Mouse (Mus musculus) heart, postnatal 0 days (tissue): ENCODE results near the gene Xkrx. TPM values are rescaled to one million over a fixed set of nuclear protein-coding genes. Genes with fewer than 3 reads are reported as not detected.

ENCODE experiments used
- ATAC-seq: fragments of 200-750 bp; cut with Nextera tagmentation; 2 replicates; pipeline ENCODE4 v1.8.0; 2017; ENCODE audit warnings: low read depth, moderate number of reproducible peaks, moderate library complexity; ENCODE audit not compliant: insufficient read depth
- DNase-seq: peaks from one replicate; pipeline ENCODE4 v3.0.0-alpha.2; 2016; ENCODE audit warnings: low spot score
- H3K27ac ChIP-seq: fragments of 300-500 bp; sonication (generic); 2 replicates; pipeline ENCODE4 v1.5.1; 2014; ENCODE audit warnings: low read depth, mild to moderate bottlenecking
- H3K27me3 ChIP-seq: fragments of 300-500 bp; sonication (generic); 2 replicates; pipeline ENCODE4 v1.6.1; 2014; ENCODE audit warnings: low read length, mixed read lengths; ENCODE audit not compliant: control insufficient read depth, insufficient read depth
- H3K36me3 ChIP-seq: fragments of 300-500 bp; sonication (generic); replicated peaks from 2 replicates; pipeline ENCODE4 v1.6.1; 2014; ENCODE audit warnings: low read length, mixed read lengths; ENCODE audit not compliant: control insufficient read depth, insufficient read depth
- H3K4me1 ChIP-seq: fragments of 300-500 bp; sonication (generic); 2 replicates; pipeline ENCODE4 v1.6.1; 2014; ENCODE audit warnings: antibody characterized with exemption; ENCODE audit not compliant: control insufficient read depth, insufficient read depth
- H3K4me2 ChIP-seq: fragments of 300-500 bp; sonication (generic); 2 replicates; pipeline ENCODE4 v1.6.1; 2014; ENCODE audit warnings: low read depth, mild to moderate bottlenecking, low read length, moderate library complexity
- H3K4me3 ChIP-seq: fragments of 300-500 bp; sonication (generic); 2 replicates; pipeline ENCODE4 v1.5.1; 2014; ENCODE audit warnings: low read depth, low read length
- H3K9ac ChIP-seq: fragments of 300-500 bp; sonication (generic); replicated peaks from 2 replicates; pipeline ENCODE4 v1.6.1; 2014; ENCODE audit warnings: low read depth, low read length, mixed read lengths
- H3K9me3 ChIP-seq: fragments of 300-500 bp; sonication (generic); replicated peaks from 2 replicates; pipeline ENCODE4 v1.6.1; 2016; ENCODE audit warnings: low read length; ENCODE audit not compliant: control insufficient read depth
- CTCF ChIP-seq: IDR thresholded peaks from 2 replicates; pipeline ENCODE4 v1.5.1; 2016; ENCODE audit warnings: antibody characterized with exemption, control low read depth, low read depth
- EP300 ChIP-seq: IDR thresholded peaks from 2 replicates; pipeline ENCODE4 v1.6.1; 2016; ENCODE audit warnings: antibody characterized with exemption, low read depth
- WGBS: fragments of 180-500 bp; shearing (Covaris S2); extraction: QIAGEN DNeasy Blood & Tissue Kit; methylation state at CpG from one replicate; pipeline ENCODE4 v1.1.7; 2014; 5-methylcytosine and 5-hydroxymethylcytosine counted together
- polyA plus RNA-seq: library from polyadenylated mRNA; unstranded; fragments of >200 nt; fragmentation: Nextera tagmentation; extraction: Ambion mirVana; gene quantifications from 2 replicates; pipeline ENCODE4 v1.2.1, GENCODE M21; 2015
- total RNA-seq: library from RNA; depleted of rRNA; stranded (reverse); fragments of >200 nt; gene quantifications from 2 replicates; pipeline ENCODE4 v1.2.3, GENCODE M21; 2014; ENCODE audit warnings: low replicate concordance; rRNA removed

Gene Xkrx
- total and polyA plus RNA-seq, 2 experiments from 2014 or later, result 0.31 TPM; not detected in 1

DNA sequence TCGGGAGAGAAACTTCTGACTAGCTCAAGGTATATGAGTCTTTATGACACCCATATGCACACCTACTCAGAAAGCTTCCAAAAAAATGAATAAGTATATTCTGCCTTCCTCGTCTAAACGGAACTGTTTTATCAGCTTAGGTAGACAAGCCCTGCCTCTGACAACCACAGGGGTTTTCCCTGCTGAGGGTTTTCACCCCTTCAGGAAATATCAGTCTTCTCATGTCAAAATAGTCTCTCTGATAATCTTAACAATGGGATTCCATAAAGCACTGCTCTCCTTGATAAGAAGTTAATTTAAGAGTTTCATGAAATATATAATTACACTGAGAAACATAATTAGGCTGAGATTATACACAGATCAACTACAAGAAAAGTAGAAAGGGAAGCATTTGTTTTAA lies 50.1 kb downstream of the Xkrx start:
- H3K4me1 ChIP-seq, result no peaks in the 10 kb centered on the region
- TF ChIP-seq EP300 (no peak), CTCF (no peak)
- no peaks in the 10 kb centered on the region for H3K36me3 ChIP-seq
- no peak overlapping the region for H3K27ac ChIP-seq
- 48% methylated on average over 3 of the region's 3 CpGs for WGBS
- H3K27me3 ChIP-seq, result no peaks in the 10 kb centered on the region
- H3K4me3 ChIP-seq, result no peak overlapping the region
- no peaks in the 10 kb centered on the region for H3K9me3 ChIP-seq
- no peak for DNase-seq
- ATAC-seq, result no peak
- no peak overlapping the region for H3K4me2 ChIP-seq
- H3K9ac ChIP-seq, result no peak overlapping the region

DNA sequence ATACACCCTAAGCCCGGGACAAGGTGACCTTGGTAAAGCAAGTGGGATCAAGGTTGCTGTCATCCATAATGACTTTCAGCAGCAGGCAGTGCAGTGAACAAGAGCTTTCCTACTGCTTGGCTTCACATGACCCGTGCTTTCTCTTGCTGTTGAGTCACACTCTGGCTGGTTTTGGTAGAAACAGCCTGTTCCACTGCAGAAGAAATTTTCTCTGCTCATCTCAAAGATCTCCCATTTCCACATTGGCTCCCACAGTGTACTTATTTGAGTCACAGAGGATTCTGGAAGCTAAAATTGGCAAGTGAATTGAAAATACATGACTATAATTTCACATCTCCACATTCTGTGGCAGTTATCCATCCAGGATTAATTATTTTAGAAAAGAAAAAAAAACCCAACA lies 59.2 kb downstream of the Xkrx start:
- ATAC-seq, result no peak
- Histone ChIP-seq H3K4me2 (no peak overlapping the region), H3K36me3 (no peaks in the 10 kb centered on the region), H3K4me1 (no peaks in the 10 kb centered on the region), H3K27ac (no peak overlapping the region), H3K9me3 (no peaks in the 10 kb centered on the region), H3K4me3 (no peak overlapping the region), H3K9ac (no peak overlapping the region), H3K27me3 (no peaks in the 10 kb centered on the region)
- no peak for TF ChIP-seq CTCF
- no peak for TF ChIP-seq EP300
- 54% methylated on average over 2 of the region's 2 CpGs for WGBS
- no peak for DNase-seq

Other genes with a start within 250 kb of the Xkrx start
- gene Sytl4, start 180.3 kb downstream of the Xkrx start, total RNA-seq, result 0.08 and 1.8 TPM in 2 replicates
- 1.1 and 1.2 TPM in 2 replicates for gene Sytl4, start 180.3 kb downstream of the Xkrx start, polyA plus RNA-seq
- 15.3 and 20.6 TPM in 2 replicates for gene Cstf2, start 102.9 kb downstream of the Xkrx start, total RNA-seq
- 11.0 and 12.3 TPM in 2 replicates for gene Cstf2, start 102.9 kb downstream of the Xkrx start, polyA plus RNA-seq
- not detected in 2 replicates for gene Arl13a, start 25.4 kb upstream of the Xkrx start, total RNA-seq
- gene Arl13a, start 25.4 kb upstream of the Xkrx start, polyA plus RNA-seq, result 0.07 TPM in 1 of 2 replicates, not detected in the other
- not detected in 2 replicates for gene Nox1, start 59.9 kb upstream of the Xkrx start, total RNA-seq
- 0.16 and 0.29 TPM in 2 replicates for gene Nox1, start 59.9 kb upstream of the Xkrx start, polyA plus RNA-seq
- gene Trmt2b, start 114.9 kb upstream of the Xkrx start, total RNA-seq, result 49.2 and 61.9 TPM in 2 replicates
- 36.2 and 37.7 TPM in 2 replicates for gene Trmt2b, start 114.9 kb upstream of the Xkrx start, polyA plus RNA-seq
- gene Tmem35a, start 133.1 kb upstream of the Xkrx start, total RNA-seq, result 69.7 and 71.2 TPM in 2 replicates
- 23.9 and 24.9 TPM in 2 replicates for gene Tmem35a, start 133.1 kb upstream of the Xkrx start, polyA plus RNA-seq
- gene Cenpi, start 146.0 kb upstream of the Xkrx start, total RNA-seq, result 12.2 and 26.3 TPM in 2 replicates
- gene Cenpi, start 146.0 kb upstream of the Xkrx start, polyA plus RNA-seq, result 7.0 and 7.8 TPM in 2 replicates
- gene Drp2, start 242.5 kb upstream of the Xkrx start, total RNA-seq, result 0.04 and 1.4 TPM in 2 replicates
- 0.07 and 0.08 TPM in 2 replicates for gene Drp2, start 242.5 kb upstream of the Xkrx start, polyA plus RNA-seq